Mouse (Mus musculus) CD4-positive helper T cell, adult 2 months (primary cell): Measurements from ENCODE around the gene Msrb2.
A peak's percentile ranks its signal among the peaks of the same experiment; 100 is the strongest.

Experiments used
- DNase-seq: peaks from one replicate; pipeline ENCODE4 v3.0.0-alpha.2; 2012; ENCODE audit warnings: low read depth, missing footprints, low spot score

Msrb2 gene

GRCm38 (mm10) chr2:19388329-19389103 is 17.3 kb downstream of the Msrb2 start:
- peak; percentile 77 for DNase-seq

GRCm38 (mm10) chr2:19390411-19391143 is 19.3 kb downstream of the Msrb2 start:
- DNase-seq, result no peak

GRCm38 (mm10) chr2:19391649-19392048 is 20.4 kb downstream of the Msrb2 start:
- no peak for DNase-seq

GRCm38 (mm10) chr2:19392793-19393192 is 21.6 kb downstream of the Msrb2 start:
- DNase-seq, result no peak

GRCm38 (mm10) chr2:19405409-19405808 is 34.2 kb downstream of the Msrb2 start:
- no peak for DNase-seq

GRCm38 (mm10) chr2:19406531-19406930 is 35.3 kb downstream of the Msrb2 start:
- no peak for DNase-seq

GRCm38 (mm10) chr2:19414222-19414965 is 43.2 kb downstream of the Msrb2 start:
- peak; percentile 62 for DNase-seq

GRCm38 (mm10) chr2:19415063-19415521 is 43.9 kb downstream of the Msrb2 start:
- peak; percentile 72 for DNase-seq

- DNase-seq, result no peak
Measured at GRCm38 (mm10) chr2:19416066-19416465, 44.8 kb downstream of the Msrb2 start.

GRCm38 (mm10) chr2:19419686-19420345 is 48.6 kb downstream of the Msrb2 start:
- no peak for DNase-seq

GRCm38 (mm10) chr2:19422226-19422625 is 51.0 kb downstream of the Msrb2 start:
- no peak for DNase-seq

GRCm38 (mm10) chr2:19423086-19423485 is 51.8 kb downstream of the Msrb2 start:
- DNase-seq, result no peak

GRCm38 (mm10) chr2:19429031-19429430 is 57.8 kb downstream of the Msrb2 start:
- DNase-seq, result no peak

GRCm38 (mm10) chr2:19429691-19430690 is 58.8 kb downstream of the Msrb2 start:
- no peak for DNase-seq

- no peak for DNase-seq
Measured at GRCm38 (mm10) chr2:19430746-19431145, 59.5 kb downstream of the Msrb2 start.

- no peak for DNase-seq
Measured at GRCm38 (mm10) chr2:19431186-19431585, 59.9 kb downstream of the Msrb2 start.

GRCm38 (mm10) chr2:19431614-19432323 is 60.5 kb downstream of the Msrb2 start:
- no peak for DNase-seq

GRCm38 (mm10) chr2:19444346-19444745 is 73.1 kb downstream of the Msrb2 start:
- DNase-seq, result no peak
